Mouse (Mus musculus): ENCODE measurements around the gene Wdr24. TPM values are rescaled to one million over a fixed set of nuclear protein-coding genes. Genes with fewer than 3 reads are reported as not detected.
"Not testable (repeated sequence)": the region's sequence is repeated elsewhere in the genome, so short reads cannot be mapped to it uniquely, and the experiment has no call there.

The Wdr24 gene
- polyA plus RNA-seq, 1 experiment from 2014 or later: 8.8 TPM

DNA sequence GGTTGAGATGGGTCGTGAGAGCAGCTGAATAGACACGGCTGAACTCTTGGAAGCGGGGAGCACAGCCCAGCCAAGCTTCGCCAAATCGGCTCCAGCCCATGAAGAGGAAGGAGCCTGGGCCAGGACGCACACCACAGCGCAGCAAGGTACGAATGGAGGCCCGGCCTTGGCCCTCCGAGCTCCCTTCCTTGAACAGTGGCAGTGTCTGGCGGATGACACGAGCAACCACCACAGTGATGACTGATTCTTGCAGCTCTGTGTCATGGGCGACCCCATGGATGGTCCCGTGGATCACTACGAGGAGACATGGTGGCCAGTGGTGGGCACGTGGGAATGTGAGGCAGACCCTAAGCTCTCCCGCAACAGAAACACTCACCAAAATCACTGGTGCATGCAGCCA lies 28.4 kb upstream of the Wdr24 start:
- 97% methylated on average over 14 of the region's 17 CpGs for WGBS (ENCODE audit: missing documents)
- no peak overlapping the region for H3K4me3 ChIP-seq (ENCODE audit: inconsistent target)
- H3K36me3 ChIP-seq (ENCODE audit: inconsistent target): no peaks in the 10 kb centered on the region

DNA sequence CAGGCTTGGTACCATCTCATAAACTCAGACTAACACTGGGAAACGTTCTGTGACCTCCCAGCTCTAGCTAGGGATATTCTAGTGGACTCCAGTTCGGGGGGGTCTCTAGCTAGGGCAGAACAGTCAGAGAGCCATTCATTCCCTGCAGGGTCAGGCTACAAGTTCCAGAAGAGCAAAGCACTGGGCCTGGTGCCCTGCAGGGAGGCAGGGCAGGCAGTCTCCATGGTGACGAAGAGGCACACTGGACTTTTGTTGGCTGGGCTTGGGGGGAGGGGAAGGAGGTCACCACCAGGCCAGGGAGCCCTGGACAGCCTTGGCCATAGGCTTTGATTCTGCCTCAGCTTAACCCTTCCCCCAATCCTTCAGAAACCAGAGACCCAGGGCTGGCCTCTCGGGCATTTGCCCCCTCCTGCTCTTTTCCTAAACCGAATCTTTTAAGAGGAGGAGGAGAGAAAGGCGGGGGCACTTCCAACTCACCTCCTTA lies 27.8 kb upstream of the Wdr24 start, which contains the start of gene AC134908.4:
Gene AC134908.4, minus strand, starts transcription at position 51 of the 484 bp plus-strand sequence.
- Histone ChIP-seq H3K27ac (no peak within 1 kb of the TSS), H3K36me3 (ENCODE audit: inconsistent target) (no peaks in the 10 kb centered on the region), H3K4me3 (ENCODE audit: inconsistent target) (peak within 1 kb of the TSS; percentile 53), H3K79me2 (ENCODE audit: inconsistent target) (peaks cover 13% of the 10 kb centered on the region; the same call in 1 of the 2 replicates)
- WGBS (ENCODE audit: missing documents): 77% methylated on average over 6 of the region's 6 CpGs

More for the DNA sequence above, 28.4 kb upstream of the Wdr24 start:
- no peak overlapping the region for H3K27ac ChIP-seq
- peaks cover 15% of the 10 kb centered on the region; the same call in 1 of the 2 replicates for H3K79me2 ChIP-seq (ENCODE audit: inconsistent target)

DNA sequence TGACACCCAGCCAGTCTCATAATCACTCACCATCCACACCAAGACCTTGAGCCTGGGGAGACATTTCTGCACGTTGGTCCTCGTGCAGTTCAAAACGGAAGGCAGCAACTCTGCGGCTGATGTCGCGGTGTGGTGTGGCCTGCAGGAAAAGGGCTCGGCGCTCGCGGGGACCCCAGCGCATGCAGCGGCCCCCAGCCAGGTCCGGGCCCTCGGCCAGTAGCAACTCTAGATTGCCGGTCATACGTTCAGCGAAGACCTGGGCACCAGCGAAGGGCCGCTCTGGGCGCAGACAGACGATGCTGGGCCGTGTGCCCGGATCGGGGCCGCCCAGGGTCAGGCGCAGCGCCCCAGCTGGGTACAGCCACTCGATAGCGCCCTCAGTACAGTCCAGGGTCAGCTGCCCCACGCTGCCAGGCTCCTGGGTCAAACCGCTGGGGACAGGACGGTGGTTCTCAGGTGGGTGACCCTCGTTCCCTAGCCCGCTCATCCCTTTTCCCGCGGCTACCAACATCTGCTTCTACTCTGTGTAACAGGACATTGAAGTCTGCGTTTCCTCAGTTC lies 27.1 kb upstream of the Wdr24 start:
- Histone ChIP-seq H3K27ac (no peak overlapping the region), H3K36me3 (ENCODE audit: inconsistent target) (no peaks in the 10 kb centered on the region), H3K79me2 (ENCODE audit: inconsistent target) (peaks cover 7% of the 10 kb centered on the region; the same call in 1 of the 2 replicates), H3K4me3 (ENCODE audit: inconsistent target) (peak overlapping the region; percentile 53)
- 1% methylated on average over 37 of the region's 37 CpGs for WGBS (ENCODE audit: missing documents)

DNA sequence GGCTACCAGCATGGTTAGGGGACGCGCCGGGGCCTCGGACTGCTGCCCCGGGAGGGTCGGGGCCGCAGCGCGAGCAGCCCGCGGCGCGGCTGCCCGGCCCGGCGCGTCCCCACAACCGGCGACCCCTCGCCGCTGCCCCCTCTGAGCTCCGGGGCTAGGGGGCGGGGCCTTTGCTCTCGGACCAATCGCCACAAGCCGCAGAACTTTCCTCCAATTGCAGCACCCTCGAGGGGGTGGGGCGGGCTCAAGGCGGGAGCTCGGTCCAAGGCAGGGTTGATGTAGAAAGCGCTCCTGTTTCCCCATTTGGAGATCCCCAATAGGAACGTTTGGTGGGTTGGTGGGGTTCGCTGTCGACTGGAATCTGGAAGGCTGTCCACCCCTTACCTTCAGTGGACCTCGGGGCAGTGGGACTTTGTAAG lies 26.5 kb upstream of the Wdr24 start, which contains the start of gene Metrn:
Gene Metrn, minus strand, starts transcription at position 186 of the 419 bp plus-strand sequence.
- H3K79me2 ChIP-seq (ENCODE audit: inconsistent target): no peaks in the 10 kb centered on the region; the same call in 1 of the 2 replicates
- no peaks in the 10 kb centered on the region for H3K36me3 ChIP-seq (ENCODE audit: inconsistent target)
- no peak within 1 kb of the TSS for H3K27ac ChIP-seq
- H3K4me3 ChIP-seq (ENCODE audit: inconsistent target): peak within 1 kb of the TSS; percentile 53
- under 1% methylated on average over 35 of the region's 35 CpGs for WGBS (ENCODE audit: missing documents)

DNA sequence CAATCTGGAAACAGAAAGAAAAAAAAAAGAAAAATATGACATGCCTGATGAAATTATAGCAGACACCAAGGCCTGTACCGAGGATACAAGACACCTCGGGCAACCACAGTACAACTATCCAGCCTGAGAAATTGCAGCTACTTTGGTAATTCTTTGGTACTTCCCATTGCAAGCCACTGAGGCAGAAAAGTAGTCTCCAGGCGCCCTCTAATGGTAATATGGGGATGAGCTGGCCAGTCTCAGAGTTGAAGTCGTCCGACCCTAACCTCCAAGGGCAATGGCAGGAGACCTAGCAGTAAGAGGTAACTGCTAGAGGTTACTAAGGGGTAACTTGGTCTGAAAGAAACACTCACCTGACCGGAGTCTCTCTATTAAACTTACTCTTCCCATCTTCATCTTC lies 22.4 kb upstream of the Wdr24 start:
- Histone ChIP-seq H3K27ac (no peak overlapping the region), H3K79me2 (ENCODE audit: inconsistent target) (no peaks in the 10 kb centered on the region), H3K36me3 (ENCODE audit: inconsistent target) (no peaks in the 10 kb centered on the region), H3K4me3 (ENCODE audit: inconsistent target) (no peak overlapping the region)
- WGBS (ENCODE audit: missing documents): 8% methylated on average over 6 of the region's 6 CpGs

DNA sequence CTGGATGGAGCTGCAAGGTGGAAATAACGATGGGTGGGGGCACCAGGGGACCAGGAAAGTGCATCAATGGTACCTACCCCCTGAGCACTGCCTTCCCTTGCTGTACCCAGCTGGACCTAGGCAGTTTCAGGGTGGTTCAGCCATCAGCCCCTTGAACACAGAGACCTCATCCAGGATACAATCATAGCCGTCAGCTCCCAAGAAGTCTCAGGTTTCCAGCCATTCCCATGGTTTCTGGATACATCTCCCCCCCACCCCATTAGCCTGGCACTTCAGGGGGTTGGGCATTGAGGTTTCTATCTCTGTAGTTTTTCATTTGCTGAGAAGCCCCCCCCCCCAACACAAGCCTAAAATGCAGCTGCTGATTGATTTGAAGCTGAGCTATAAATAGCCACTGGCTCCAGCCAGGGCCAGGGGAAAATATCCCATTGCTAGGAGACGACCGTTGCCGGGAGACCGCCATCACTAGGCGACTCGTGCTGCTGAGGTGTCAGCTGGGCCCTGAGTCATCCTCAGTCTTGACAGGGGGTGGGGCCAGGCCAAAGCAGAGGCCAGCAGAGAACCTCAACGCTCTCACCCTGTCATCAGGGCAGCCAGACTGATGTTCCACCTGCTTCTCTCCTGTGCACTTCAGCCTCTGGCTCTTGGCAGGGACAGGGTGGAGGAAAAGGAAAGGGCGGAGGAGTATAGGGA lies 20.5 kb upstream of the Wdr24 start:
- no peaks in the 10 kb centered on the region for H3K79me2 ChIP-seq (ENCODE audit: inconsistent target)
- WGBS (ENCODE audit: missing documents): 15% methylated on average over 10 of the region's 10 CpGs
- no peak overlapping the region for H3K27ac ChIP-seq
- no peak overlapping the region for H3K4me3 ChIP-seq (ENCODE audit: inconsistent target)
- H3K36me3 ChIP-seq (ENCODE audit: inconsistent target): no peaks in the 10 kb centered on the region

DNA sequence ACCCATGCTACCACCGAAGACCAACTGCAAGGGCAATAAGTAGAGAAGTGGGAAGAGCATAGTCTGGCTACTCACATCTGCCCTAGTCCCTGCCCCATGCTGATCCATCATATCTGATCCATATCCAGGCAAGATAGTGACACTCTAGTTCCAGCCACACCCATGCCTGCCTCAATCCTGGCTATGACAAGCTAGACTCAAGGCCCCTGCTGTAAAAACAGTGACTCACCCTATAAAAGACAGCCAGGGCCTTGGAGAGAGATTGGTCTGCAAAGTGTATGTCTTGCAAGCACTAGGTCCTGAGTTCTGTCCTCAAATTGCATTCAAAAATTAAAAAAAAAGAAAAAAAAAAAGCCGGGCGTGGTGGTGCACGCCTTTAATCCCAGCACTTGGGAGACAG lies 16.9 kb upstream of the Wdr24 start:
- no peak overlapping the region for H3K4me3 ChIP-seq (ENCODE audit: inconsistent target)
- no peaks in the 10 kb centered on the region for H3K36me3 ChIP-seq (ENCODE audit: inconsistent target)
- H3K79me2 ChIP-seq (ENCODE audit: inconsistent target): no peaks in the 10 kb centered on the region
- H3K27ac ChIP-seq: no peak overlapping the region
- 79% methylated on average over 2 of the region's 4 CpGs for WGBS (ENCODE audit: missing documents)

DNA sequence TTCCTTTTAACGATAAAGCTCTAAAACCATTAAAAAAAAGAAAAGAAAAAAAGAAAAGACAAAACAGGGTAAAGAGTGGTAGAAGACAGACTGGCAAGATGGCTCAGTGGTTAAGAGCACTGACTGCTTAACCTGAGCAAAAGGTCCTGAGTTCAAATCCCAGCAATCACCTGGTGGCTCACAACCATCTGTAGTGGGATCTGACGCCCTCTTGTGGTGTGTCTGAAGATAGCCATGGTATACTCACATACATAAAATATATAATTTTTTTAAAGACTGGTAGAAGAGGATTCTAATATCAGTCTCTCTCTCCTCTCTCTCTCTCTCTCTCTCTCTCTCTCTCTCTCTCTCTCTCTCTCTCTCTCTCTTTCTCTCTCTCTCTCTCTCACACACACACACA lies 16.0 kb upstream of the Wdr24 start:
- not testable (repeated sequence) for H3K4me3 ChIP-seq (ENCODE audit: inconsistent target); H3K36me3 ChIP-seq (ENCODE audit: inconsistent target); H3K79me2 ChIP-seq (ENCODE audit: inconsistent target); H3K27ac ChIP-seq
- WGBS (ENCODE audit: missing documents): 42% methylated on average over 2 of the region's 2 CpGs

DNA sequence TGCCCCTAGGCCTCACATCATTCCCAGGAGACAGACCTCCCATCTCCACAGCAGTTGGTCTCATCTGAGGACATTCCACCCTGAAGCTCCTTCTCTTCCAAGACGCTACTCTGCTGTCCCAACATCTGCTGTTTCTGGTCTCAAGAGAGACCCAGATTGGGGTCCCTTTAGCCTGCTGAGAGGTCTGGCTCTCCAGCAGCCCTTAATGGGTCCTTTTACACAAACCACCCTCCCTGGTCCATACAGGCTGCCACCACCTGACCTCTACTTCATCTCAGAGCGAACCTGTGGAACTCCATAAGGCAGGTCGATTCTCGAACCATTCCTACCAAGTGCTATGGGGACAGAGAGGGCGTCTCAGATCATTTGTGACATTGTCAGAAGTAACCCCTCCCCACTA lies 15.4 kb upstream of the Wdr24 start:
- Histone ChIP-seq H3K27ac (no peak overlapping the region), H3K79me2 (ENCODE audit: inconsistent target) (no peaks in the 10 kb centered on the region), H3K36me3 (ENCODE audit: inconsistent target) (no peaks in the 10 kb centered on the region), H3K4me3 (ENCODE audit: inconsistent target) (no peak overlapping the region)
- WGBS (ENCODE audit: missing documents): 59% methylated on average over 5 of the region's 5 CpGs

DNA sequence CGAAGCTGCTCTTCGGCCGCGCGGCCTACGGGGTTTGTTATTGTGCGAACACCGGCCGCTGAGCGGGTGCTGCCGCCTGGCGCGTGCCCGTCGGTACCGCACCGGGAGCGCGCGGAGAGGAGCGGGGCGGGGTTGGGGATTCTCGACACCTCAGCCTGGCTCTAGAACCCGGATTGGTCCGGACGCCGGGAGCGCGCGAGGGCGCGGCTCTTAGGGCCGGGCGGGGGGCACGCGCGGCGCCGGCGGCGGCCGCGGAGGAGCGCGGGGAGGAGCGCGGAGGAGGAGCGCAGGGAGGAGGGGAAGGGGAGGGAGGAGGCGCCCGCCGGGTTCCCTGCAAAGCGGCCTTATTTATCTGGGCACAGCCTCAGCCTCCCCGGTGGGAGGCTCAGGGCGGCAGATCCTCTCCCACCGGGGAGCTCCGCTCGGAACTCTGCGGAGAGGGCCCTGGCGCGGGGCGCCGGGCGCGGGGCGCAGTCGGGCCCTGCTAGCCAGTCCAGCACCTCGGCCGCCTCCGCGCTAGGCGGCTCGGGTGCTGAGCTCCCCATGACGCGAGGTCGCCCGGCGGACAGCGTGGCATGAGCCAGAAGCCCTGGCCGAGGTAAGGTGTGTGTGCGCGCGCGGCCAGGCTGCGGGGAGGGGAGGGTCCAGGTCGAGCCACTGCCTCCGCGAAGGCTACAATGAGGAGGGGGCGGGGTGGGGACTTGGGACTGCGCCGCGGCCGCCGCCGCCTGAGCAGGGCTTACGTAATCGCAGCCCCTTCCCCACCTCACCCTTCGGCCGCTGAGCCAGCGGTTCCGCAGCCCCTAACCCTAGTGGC lies 14.4 kb upstream of the Wdr24 start, which contains the start of gene Fbxl16:
Gene Fbxl16, plus strand, starts transcription at position 297 of the 817 bp plus-strand sequence.
- Histone ChIP-seq H3K27ac (no peak within 1 kb of the TSS), H3K4me3 (ENCODE audit: inconsistent target) (no peak within 1 kb of the TSS), H3K36me3 (ENCODE audit: inconsistent target) (no peaks in the 10 kb centered on the region), H3K79me2 (ENCODE audit: inconsistent target) (no peaks in the 10 kb centered on the region)
- WGBS (ENCODE audit: missing documents): under 1% methylated on average over 82 of the region's 100 CpGs

DNA sequence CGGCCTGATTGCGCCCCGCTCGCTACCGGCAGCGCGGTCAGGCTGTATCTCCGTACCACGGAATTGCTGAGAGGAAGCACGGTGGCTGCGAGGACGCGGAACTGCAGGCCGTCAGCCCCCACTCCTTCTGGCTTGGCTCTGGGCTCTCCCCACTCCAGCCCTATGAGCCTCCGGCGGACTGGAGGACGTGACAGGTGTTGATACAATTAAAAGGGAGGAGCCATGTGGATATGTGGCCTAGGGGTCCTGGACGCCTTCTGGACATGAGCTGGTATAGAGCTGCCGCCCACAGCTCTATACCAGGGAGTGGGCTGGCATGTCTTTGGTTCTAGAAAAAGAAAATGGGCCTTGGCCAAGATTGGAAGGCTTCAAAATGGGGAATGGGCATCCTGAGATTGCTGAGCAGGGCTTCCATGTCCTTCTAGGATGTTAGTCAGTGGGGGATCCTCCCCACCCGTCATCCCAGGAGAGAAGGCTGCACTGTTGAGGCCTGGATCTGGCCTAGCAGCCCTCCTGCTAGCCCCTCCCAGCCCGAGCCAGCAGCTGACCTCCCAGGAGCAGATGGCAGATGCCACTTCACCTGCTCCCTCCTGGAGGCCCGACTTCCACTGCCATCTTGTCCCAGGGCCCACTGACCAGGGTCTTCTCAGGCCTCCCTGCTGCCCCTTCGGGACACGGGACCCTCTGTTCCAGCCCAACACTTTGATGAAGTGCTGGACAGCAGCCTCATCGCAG lies 13.7 kb upstream of the Wdr24 start:
- Histone ChIP-seq H3K27ac (no peak overlapping the region), H3K79me2 (ENCODE audit: inconsistent target) (no peaks in the 10 kb centered on the region), H3K36me3 (ENCODE audit: inconsistent target) (no peaks in the 10 kb centered on the region), H3K4me3 (ENCODE audit: inconsistent target) (no peak overlapping the region)
- WGBS (ENCODE audit: missing documents): 16% methylated on average over 25 of the region's 25 CpGs

DNA sequence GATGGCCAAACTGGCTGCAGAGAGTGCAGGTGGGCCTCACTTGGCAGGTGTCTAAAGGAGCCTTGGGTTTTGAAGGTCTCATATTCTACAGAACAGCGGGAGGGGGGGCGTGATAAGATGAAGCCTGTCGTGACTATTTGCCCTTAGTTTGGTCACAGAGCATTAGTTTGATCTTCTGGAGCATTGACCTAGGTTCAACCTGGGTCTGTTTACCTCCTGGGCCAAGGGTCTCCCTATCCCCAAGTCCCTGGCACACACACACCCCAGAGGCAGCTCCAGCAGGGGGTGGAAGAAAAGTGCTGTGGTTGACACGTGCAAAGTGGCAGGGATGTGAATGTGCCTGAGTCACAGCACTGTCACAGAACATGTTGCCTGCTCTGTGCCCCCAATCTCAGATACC lies 12.5 kb upstream of the Wdr24 start:
- Histone ChIP-seq H3K27ac (no peak overlapping the region), H3K79me2 (ENCODE audit: inconsistent target) (no peaks in the 10 kb centered on the region), H3K4me3 (ENCODE audit: inconsistent target) (no peak overlapping the region), H3K36me3 (ENCODE audit: inconsistent target) (no peaks in the 10 kb centered on the region)
- WGBS (ENCODE audit: missing documents): 66% methylated on average over 4 of the region's 4 CpGs

DNA sequence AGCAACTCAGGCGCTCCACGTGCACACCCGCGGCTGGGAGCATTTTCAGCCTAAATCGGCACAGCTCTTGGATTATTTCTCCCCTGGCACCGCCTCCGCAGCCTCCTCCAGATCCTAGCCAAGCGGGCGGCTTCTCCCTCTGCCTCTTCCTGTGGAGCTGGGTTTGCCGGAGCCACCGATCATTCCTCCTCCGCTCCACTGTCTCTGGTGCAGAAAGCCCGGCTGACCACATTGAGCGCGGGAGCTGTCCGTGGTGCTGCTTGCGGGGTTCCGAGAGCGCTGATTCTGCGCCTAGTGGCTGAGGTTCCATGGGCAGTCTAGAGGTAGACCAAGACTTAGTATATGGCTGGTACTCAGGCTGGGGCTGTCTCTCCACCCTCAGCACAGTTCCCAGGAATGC lies 10.0 kb upstream of the Wdr24 start:
- H3K79me2 ChIP-seq (ENCODE audit: inconsistent target): no peaks in the 10 kb centered on the region
- 2% methylated on average over 17 of the region's 20 CpGs for WGBS (ENCODE audit: missing documents)
- no peak overlapping the region for H3K4me3 ChIP-seq (ENCODE audit: inconsistent target)
- no peaks in the 10 kb centered on the region for H3K36me3 ChIP-seq (ENCODE audit: inconsistent target)
- H3K27ac ChIP-seq: no peak overlapping the region

DNA sequence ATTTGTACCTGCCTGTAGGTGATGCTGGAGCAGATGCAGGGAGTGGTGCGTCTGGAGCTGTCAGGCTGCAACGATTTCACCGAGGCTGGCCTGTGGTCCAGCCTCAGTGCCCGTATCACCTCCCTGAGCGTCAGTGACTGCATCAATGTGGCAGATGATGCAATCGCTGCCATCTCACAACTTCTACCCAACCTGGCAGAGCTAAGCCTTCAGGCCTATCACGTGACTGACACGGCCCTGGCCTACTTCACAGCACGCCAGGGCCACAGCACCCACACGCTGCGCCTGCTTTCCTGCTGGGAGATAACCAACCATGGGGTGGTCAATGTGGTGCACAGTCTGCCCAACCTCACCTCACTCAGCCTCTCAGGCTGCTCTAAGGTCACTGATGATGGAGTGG lies 5.8 kb upstream of the Wdr24 start:
- Histone ChIP-seq H3K36me3 (ENCODE audit: inconsistent target) (no peaks in the 10 kb centered on the region), H3K27ac (no peak overlapping the region), H3K4me3 (ENCODE audit: inconsistent target) (no peak overlapping the region), H3K79me2 (ENCODE audit: inconsistent target) (no peaks in the 10 kb centered on the region)
- WGBS (ENCODE audit: missing documents): 72% methylated on average over 11 of the region's 11 CpGs
